Mouse (Mus musculus): ENCODE measurements around the gene Igfn1.

DNA sequence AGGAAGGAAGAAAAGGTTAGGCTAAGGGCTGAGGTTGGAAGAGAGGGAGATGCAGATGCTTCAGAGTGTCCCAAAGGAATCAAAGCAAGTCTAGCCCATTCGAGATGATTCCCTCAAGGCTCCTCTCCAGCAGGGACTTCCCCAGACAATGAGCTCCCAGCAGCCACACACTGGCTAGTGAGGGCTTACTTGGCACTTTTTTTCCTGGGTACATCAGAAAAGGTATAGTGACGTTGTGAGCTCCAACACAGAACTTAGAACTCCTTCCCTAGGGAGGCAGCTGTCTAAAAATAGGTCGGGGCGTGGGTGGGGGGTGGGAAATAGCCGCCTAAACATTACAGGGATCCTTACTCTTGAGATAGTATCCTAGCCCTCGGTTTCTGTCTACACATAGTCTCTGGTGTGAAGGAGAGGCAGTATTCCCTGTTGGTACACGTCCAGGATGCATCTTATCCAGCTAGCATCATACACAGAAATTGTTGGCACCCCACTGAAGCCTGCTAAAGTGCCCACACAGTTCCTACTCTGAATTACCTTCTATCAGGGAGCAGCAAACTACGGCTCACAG is 6.3 kb downstream of the Igfn1 start:
- TF ChIP-seq CTCF (IDR thresholded peaks at IDR 0.05) (no peak), POLR2A (IDR thresholded peaks at IDR 0.05; ENCODE audit: insufficient read depth, low read depth, low read length) (no peak), EP300 (IDR thresholded peaks at IDR 0.05; ENCODE audit: insufficient read depth, low read depth, low read length) (no peak)
